Mouse (Mus musculus): Measurements from ENCODE around the gene Nrp1. TPM values are rescaled to one million over a fixed set of nuclear protein-coding genes. Genes with fewer than 3 reads are reported as not detected.

Gene Nrp1
- polyA plus RNA-seq, 1 experiment from 2014 or later = 132 TPM

DNA sequence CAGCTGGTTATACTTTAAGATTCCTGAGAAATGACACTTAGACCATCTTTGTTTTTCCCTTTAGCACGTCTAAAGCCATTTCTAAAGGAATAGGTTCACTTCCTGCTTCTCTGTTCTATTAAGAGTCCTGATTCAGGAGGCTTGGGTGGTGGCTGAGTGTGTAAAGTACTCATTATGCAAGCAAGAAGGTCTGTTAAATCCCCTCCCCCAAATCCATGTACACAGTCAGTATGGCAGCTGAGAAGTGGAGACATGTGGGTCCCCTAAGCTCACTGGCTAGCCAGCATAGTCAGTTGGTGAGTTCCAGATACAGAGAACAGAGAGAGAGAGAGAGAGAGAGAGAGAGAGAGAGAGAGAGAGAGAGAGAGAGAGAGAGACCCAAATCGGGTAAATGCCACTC is 116.2 kb downstream of the Nrp1 start:
- no peaks in the 10 kb centered on the region for H3K9me3 ChIP-seq
- H3K9ac ChIP-seq (replicated peaks) = no peak overlapping the region
- no peak for ATAC-seq (replicated peaks)
- peaks cover 13% of the 10 kb centered on the region for H3K36me3 ChIP-seq
- peaks cover 6% of the 10 kb centered on the region for H3K4me1 ChIP-seq
- H3K4me3 ChIP-seq = no peak overlapping the region
- no peak overlapping the region for H3K4me2 ChIP-seq (replicated peaks)
- H3K27ac ChIP-seq (replicated peaks) = no peak overlapping the region
- no peaks in the 10 kb centered on the region for H3K27me3 ChIP-seq
- 45% methylated on average over 2 of the region's 2 CpGs for WGBS

DNA sequence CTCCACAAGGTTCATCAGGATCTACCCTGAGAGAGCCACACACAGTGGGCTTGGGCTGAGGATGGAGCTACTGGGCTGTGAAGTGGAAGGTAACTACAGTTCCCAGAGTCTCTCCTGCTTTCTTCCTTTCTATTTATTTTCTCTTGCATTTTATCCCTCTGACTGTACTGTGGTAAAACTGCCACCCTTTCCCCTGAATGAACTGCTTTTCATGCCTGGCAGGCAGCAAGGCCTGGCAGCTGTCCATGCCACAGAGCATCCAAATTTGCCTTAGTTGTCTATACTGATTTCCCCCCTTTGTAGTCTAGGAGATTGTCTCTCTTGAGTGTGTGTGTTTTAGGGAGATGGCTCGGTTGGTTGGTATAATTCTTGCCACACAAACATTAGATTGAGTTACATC is 117.8 kb downstream of the Nrp1 start:
- 41% methylated on average over 1 of the region's 1 CpGs for WGBS
- Histone ChIP-seq H3K9me3 (no peaks in the 10 kb centered on the region), H3K36me3 (peaks cover 10% of the 10 kb centered on the region), H3K4me2 (replicated peaks) (no peak overlapping the region), H3K27ac (replicated peaks) (no peak overlapping the region), H3K27me3 (no peaks in the 10 kb centered on the region), H3K9ac (replicated peaks) (no peak overlapping the region), H3K4me3 (no peak overlapping the region), H3K4me1 (peaks cover 6% of the 10 kb centered on the region)
- ATAC-seq (replicated peaks) = no peak

DNA sequence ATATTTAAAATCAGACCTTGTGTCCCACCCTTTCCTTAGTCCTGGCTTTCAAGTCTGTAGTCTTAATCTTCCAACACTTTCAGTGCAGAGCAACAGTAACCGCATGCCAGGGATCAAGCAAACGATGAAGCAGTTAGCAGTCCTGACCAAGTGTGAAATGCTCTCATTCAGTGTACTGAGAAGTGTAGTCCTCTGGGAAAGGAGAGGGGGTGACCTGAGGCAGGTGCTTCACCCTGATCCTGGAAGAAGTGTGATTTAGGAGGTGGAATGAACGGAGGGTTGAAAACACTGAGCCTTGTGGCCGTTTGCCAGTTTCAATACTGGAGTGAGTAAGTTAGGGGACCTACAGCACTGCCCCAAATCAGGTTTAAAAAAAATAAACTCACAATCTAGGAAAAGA is 119.6 kb downstream of the Nrp1 start:
- WGBS = 79% methylated on average over 4 of the region's 4 CpGs

DNA sequence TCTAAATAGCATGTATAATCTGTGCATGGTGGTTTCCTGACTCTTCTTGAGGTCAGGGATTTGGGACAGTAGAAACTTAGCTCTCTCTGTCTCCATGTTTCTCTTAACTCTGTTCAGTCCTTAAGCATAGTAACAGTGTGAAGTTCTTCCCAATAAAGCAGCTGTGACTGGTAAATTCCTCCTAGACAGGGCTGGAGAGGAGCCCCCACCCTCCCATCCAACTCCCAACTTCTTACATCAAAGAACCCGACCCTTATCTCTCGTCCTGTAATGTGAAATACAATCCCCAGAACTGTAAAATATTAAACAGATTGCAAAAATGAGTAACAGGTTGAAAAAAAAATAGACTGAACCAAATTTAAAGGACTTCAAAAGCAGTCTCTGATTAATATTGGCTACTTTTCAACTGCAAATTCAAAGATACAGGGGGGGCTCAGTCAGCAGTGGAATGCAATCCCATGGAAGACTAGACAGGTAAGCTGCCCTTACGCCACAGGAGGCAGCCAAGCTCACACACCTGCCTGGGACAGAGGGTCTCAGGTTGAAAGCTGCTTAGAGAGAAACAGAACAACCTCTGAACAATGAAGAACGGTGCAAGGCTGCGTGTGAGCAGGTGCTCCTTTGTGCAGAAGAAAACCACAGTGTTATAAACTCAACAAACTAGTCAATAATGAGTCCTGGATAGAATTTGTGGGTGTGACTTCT is 121.1 kb downstream of the Nrp1 start:
- Histone ChIP-seq H3K9ac (replicated peaks) (no peak overlapping the region), H3K9me3 (no peaks in the 10 kb centered on the region), H3K4me3 (no peak overlapping the region), H3K36me3 (peaks cover 13% of the 10 kb centered on the region), H3K27ac (replicated peaks) (no peak overlapping the region), H3K27me3 (no peaks in the 10 kb centered on the region), H3K4me2 (replicated peaks) (no peak overlapping the region), H3K4me1 (peaks cover 6% of the 10 kb centered on the region)
- 63% methylated on average over 5 of the region's 5 CpGs for WGBS
- ATAC-seq (replicated peaks) = no peak

More for the DNA sequence above, 119.6 kb downstream of the Nrp1 start:
- peaks cover 6% of the 10 kb centered on the region for H3K4me1 ChIP-seq
- H3K36me3 ChIP-seq = peaks cover 13% of the 10 kb centered on the region
- no peak overlapping the region for H3K4me3 ChIP-seq
- H3K27ac ChIP-seq (replicated peaks) = no peak overlapping the region
- no peak for ATAC-seq (replicated peaks)
- no peaks in the 10 kb centered on the region for H3K27me3 ChIP-seq
- no peaks in the 10 kb centered on the region for H3K9me3 ChIP-seq
- no peak overlapping the region for H3K4me2 ChIP-seq (replicated peaks)
- no peak overlapping the region for H3K9ac ChIP-seq (replicated peaks)

DNA sequence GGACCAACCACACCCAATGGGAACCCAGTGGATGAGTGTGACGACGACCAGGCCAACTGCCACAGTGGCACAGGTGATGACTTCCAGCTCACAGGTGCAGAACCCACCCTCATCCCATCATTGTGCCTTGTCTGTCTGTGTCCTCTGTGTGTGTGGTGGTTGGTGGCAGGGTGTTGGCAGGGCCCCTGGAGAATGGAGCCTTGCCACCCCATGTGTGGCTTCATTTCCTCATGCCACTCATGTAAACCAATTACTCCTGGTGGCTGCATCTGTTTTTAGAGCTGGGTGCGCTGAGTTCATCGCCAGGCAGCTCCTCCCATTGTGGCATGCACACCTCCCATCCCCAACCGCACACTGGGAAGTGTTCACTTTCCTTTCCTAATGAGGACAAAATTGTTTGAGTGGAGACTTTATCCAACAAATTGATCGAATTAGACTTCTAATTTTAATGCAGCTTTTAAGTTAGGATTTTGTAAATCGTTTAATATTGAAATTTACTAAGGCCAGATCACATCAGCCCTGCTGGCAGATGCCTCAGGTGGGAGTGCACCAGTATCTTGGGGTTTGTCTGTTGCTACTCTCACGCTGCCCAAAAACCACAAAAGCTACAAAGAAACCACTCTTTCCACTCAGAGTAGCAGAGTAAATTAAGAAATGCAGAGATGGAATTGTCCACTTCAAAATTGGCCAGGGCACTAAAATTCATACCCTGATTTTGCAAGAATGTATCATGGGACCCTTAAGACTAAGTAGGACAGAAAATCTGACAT is 122.7 kb downstream of the Nrp1 start:
- no peak for ATAC-seq (replicated peaks)
- H3K36me3 ChIP-seq = peaks cover 11% of the 10 kb centered on the region
- no peak overlapping the region for H3K4me2 ChIP-seq (replicated peaks)
- H3K4me3 ChIP-seq = no peak overlapping the region
- no peak overlapping the region for H3K9ac ChIP-seq (replicated peaks)
- 74% methylated on average over 8 of the region's 8 CpGs for WGBS
- peaks cover 3% of the 10 kb centered on the region for H3K4me1 ChIP-seq
- H3K27ac ChIP-seq (replicated peaks) = no peak overlapping the region
- H3K27me3 ChIP-seq = no peaks in the 10 kb centered on the region
- no peaks in the 10 kb centered on the region for H3K9me3 ChIP-seq

DNA sequence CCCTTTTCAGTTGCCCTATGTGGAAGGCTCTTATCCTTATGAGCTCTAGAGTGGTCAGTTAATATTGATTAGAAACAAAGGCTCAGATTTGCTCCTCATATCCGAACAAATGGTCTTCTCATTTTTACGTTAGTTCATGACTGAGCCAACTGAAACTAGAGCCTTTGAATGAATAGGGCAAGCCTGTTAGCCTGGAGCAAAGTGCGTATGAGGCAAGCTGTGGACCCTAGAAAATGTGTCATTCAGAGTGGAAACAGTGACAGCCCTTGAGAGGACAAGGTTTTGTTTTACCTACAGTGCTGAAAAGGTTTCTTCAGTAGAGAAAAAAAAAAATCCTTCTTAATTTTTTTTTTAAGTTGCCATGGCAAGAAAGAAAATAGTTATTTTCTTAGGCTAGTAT is 124.9 kb downstream of the Nrp1 start:
- Histone ChIP-seq H3K36me3 (peaks cover 2% of the 10 kb centered on the region; the same call in 1 of the 2 replicates), H3K4me2 (replicated peaks) (no peak overlapping the region), H3K4me1 (peaks cover 5% of the 10 kb centered on the region; the same call in 1 of the 2 replicates), H3K9ac (replicated peaks) (no peak overlapping the region), H3K9me3 (no peaks in the 10 kb centered on the region), H3K27me3 (no peaks in the 10 kb centered on the region), H3K27ac (replicated peaks) (no peak overlapping the region), H3K4me3 (no peak overlapping the region)
- no peak for ATAC-seq (replicated peaks)
- WGBS = 58% methylated on average over 3 of the region's 3 CpGs

DNA sequence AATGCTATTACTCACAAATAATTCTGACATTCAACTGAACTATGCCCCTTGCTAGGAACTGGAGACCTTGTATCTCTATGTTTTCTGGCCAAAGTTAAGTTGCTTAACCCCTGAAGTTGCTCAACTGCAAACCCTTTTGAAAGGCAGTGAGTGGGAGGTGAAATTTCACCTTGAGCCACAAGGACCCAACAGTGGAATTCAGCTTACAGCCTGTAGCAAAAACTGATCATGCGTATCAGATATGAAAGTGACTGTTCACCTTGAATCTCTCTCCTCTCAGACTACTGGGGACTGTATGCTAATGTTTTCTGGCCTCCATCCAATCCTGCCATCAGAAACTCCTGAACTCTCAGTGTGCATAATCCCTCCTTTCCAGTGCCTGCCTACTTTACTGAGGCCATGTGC is 126.3 kb downstream of the Nrp1 start:
- H3K27ac ChIP-seq (replicated peaks) = no peak overlapping the region
- WGBS = 91% methylated on average over 1 of the region's 1 CpGs
- peaks cover 5% of the 10 kb centered on the region; the same call in 1 of the 2 replicates for H3K4me1 ChIP-seq
- peaks cover 8% of the 10 kb centered on the region; the same call in 1 of the 2 replicates for H3K36me3 ChIP-seq
- H3K27me3 ChIP-seq = no peaks in the 10 kb centered on the region
- no peak overlapping the region for H3K4me3 ChIP-seq
- H3K9me3 ChIP-seq = no peaks in the 10 kb centered on the region
- H3K9ac ChIP-seq (replicated peaks) = no peak overlapping the region
- ATAC-seq (replicated peaks) = no peak
- H3K4me2 ChIP-seq (replicated peaks) = no peak overlapping the region

DNA sequence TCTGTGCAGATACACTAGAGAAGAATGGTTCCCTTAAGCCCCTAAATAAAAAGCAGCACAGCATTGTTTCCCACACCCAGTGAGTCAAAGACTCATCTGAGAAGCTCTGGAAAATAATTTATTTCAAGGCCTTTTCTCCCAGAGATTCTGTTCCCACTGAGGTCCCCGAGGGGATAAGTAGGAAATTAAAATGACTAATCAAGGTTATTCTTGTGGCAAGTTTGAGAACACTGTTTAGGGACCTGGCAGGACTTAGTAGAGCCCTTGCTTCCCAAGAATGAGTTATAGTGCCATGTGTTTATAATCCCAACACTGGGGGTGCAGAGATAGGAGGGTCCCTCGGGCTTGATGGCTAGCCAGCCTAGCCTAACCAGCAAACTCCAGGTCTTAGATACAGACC is 127.6 kb downstream of the Nrp1 start:
- Histone ChIP-seq H3K27ac (replicated peaks) (no peak overlapping the region), H3K4me3 (no peak overlapping the region), H3K36me3 (peaks cover 10% of the 10 kb centered on the region; the same call in 1 of the 2 replicates), H3K4me2 (replicated peaks) (no peak overlapping the region), H3K4me1 (peaks cover 5% of the 10 kb centered on the region; the same call in 1 of the 2 replicates), H3K27me3 (no peaks in the 10 kb centered on the region), H3K9me3 (no peaks in the 10 kb centered on the region), H3K9ac (replicated peaks) (no peak overlapping the region)
- WGBS = 75% methylated on average over 2 of the region's 2 CpGs
- ATAC-seq (replicated peaks) = no peak

DNA sequence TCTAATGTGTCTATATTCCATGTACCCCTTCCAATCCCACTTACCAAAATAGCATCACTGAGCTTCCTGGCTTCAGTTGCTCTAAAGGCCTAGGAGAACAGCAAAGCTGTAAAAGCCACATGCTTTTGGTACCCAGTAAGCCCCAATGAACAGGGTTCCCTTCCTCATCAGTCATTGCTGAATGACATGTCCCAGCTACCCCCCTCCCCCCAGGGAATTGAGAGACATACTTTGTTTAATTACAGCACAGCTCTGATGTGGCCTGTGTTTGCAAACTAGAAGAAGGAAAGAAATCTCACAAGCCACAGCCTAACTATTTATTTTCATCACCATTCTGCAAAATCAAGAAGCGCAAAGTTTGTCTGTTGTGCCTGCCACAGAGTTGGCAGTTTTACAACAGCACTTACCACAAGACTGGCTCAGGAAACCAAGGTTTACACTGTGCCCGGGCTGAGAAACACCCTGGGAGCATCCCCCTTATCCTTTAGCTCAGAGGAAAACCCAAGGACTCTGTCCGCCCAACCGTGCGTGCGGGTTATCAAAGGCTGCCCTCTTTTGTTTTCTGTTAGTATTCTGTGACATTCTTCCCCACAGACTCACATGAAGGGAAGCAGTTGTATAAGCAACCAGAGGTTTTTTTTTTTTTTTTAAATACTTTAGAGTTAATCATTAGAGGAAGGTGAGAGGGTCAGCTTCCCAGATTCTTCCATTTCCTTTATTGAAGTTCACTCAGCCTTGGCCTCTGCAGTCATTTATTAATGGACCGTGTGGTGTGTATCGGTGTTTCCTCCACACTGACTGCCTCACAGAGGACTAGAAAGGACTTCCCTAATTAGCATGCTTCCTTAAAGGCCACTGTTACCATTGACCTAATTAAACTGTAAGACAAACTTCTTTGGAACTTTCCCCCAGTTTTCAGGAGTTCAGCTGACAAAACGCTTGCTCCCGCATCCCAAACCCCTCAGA is 129.8 kb downstream of the Nrp1 start:
- Histone ChIP-seq H3K4me1 (peaks cover 5% of the 10 kb centered on the region; the same call in 1 of the 2 replicates), H3K9me3 (no peaks in the 10 kb centered on the region), H3K27ac (replicated peaks) (no peak overlapping the region), H3K27me3 (no peaks in the 10 kb centered on the region), H3K9ac (replicated peaks) (no peak overlapping the region), H3K4me2 (replicated peaks) (no peak overlapping the region), H3K36me3 (peaks cover 7% of the 10 kb centered on the region; the same call in 1 of the 2 replicates), H3K4me3 (no peak overlapping the region)
- no peak for ATAC-seq (replicated peaks)
- WGBS = 13% methylated on average over 10 of the region's 10 CpGs

DNA sequence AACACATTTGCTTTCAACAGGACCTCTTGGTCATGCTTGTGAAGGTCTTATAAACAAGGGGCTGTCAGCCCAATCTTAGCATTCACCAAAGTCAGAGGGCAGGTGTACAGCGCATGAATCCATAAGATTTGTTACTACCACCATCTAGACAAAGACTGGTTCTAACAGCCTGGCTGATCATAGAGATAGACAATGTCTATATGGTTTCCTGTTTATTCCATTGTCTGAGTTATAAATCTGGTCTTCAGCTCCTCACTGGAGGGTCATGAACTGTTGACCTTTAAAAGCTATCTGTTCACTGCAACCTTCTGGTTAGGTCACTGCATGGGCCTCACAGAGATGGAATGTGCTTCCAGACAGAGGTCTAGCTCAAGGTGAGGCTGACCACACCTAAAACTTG is 130.9 kb downstream of the Nrp1 start:
- Histone ChIP-seq H3K27me3 (no peaks in the 10 kb centered on the region), H3K4me2 (replicated peaks) (no peak overlapping the region), H3K4me3 (no peak overlapping the region), H3K27ac (replicated peaks) (no peak overlapping the region), H3K9ac (replicated peaks) (no peak overlapping the region), H3K9me3 (no peaks in the 10 kb centered on the region), H3K4me1 (peaks cover 5% of the 10 kb centered on the region; the same call in 1 of the 2 replicates), H3K36me3 (peaks cover 13% of the 10 kb centered on the region)
- 98% methylated on average over 1 of the region's 1 CpGs for WGBS
- ATAC-seq (replicated peaks) = no peak

DNA sequence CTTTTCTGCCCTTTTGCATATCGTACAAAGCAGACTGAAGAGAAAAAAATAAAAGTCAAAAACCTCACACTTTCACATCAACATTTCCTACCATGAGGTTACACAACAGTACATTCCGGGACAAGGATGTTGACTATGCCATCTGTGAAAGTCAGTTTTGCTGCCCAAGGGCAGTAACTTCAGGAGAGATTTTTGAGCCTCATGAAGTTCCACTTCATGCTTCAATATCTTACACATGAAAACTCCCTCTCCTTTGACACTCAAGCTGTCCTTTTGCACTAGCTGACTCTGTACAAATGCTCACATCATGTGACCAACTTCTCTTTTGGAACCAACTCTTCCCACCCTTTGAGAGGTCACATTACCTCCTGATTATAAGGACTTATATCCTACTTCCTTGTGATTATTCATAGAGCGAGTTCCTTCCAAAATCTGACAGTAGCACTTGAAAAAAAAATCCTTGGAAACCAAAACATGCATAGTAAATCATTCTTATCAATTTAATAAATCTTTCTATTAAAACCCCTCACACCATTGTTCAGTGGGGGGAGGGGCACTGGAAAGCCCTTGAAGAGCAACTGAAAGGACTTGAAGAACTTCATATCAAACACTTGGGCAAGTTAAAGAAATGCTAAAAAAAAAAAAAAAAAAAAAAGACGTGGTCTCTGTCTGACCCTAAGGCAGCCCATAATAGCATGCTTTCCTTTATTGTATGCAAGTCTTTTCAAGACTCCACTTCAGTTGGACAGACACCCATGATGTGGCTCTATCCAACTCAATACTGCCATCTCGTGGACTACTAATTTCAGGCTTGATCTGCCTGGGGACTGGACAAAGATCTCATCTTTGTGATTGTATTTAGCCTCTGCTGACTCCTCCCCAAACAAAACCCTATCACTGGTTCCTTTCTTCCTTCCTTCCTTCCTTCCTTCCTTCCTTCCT is 133.0 kb downstream of the Nrp1 start:
- WGBS = 50% methylated on average over 5 of the region's 5 CpGs
- Histone ChIP-seq H3K9me3 (no peaks in the 10 kb centered on the region), H3K4me1 (peaks cover 9% of the 10 kb centered on the region), H3K9ac (replicated peaks) (no peak overlapping the region), H3K27ac (replicated peaks) (no peak overlapping the region), H3K4me3 (no peak overlapping the region), H3K36me3 (peaks cover 13% of the 10 kb centered on the region), H3K4me2 (replicated peaks) (no peak overlapping the region), H3K27me3 (no peaks in the 10 kb centered on the region)
- peak; percentile 80 for ATAC-seq (replicated peaks)

All from forebrain, embryonic 15.5 days (tissue).